Mouse (Mus musculus) liver, adult 2 months (tissue): ENCODE results near the gene Sarm1. TPM values are rescaled to one million over a fixed set of nuclear protein-coding genes. Genes with fewer than 3 reads are reported as not detected.
"Not testable (repeated sequence)": the region's sequence is repeated elsewhere in the genome, so short reads cannot be mapped to it uniquely, and the experiment has no call there.

Source experiments
- DNase-seq: peaks from one replicate; pipeline ENCODE4 v3.0.0-alpha.2; 2011; ENCODE audit warnings: low read depth, low spot score; ENCODE audit errors: extremely low read depth
- H3K27ac ChIP-seq: fragments of 200-500 bp; replicated peaks from 2 replicates; pipeline ENCODE4 v1.5.1; 2012; ENCODE audit warnings: low read depth, mild to moderate bottlenecking, control low read depth, inconsistent platforms, low read length; ENCODE audit not compliant: insufficient read depth
- H3K27me3 ChIP-seq: fragments of 200-500 bp; 2 replicates; pipeline ENCODE4 v1.6.1; 2012; ENCODE audit warnings: mild to moderate bottlenecking, moderate library complexity, low read length, inconsistent platforms; ENCODE audit not compliant: control insufficient read depth, insufficient read depth
- H3K36me3 ChIP-seq: fragments of 200-500 bp; 2 replicates; pipeline ENCODE4 v1.6.1; 2012; ENCODE audit warnings: low read length, inconsistent platforms; ENCODE audit not compliant: control insufficient read depth, insufficient read depth
- H3K4me1 ChIP-seq: fragments of 200-500 bp; 2 replicates; pipeline ENCODE4 v1.6.1; 2011; ENCODE audit warnings: low read length; ENCODE audit not compliant: control insufficient read depth, insufficient read depth
- H3K4me3 ChIP-seq: fragments of 200-500 bp; 2 replicates; pipeline ENCODE4 v1.5.1; 2011; ENCODE audit warnings: low read depth, mild to moderate bottlenecking, control low read depth, low read length, moderate library complexity; ENCODE audit not compliant: insufficient read depth
- H3K79me2 ChIP-seq: fragments of 200-500 bp; 2 replicates; pipeline ENCODE4 v1.6.1; 2012; ENCODE audit warnings: inconsistent platforms, mild to moderate bottlenecking, low read length, moderate library complexity; ENCODE audit not compliant: control insufficient read depth, insufficient read depth
- H3K9ac ChIP-seq: fragments of 200-500 bp; 2 replicates; pipeline ENCODE4 v1.6.1; 2012; ENCODE audit warnings: low read depth, mild to moderate bottlenecking, control low read depth, inconsistent platforms, low read length
- CTCF ChIP-seq: fragments of 200-500 bp; IDR thresholded peaks from 2 replicates; pipeline ENCODE4 v1.5.1; 2011; ENCODE audit warnings: low read depth, low read length, control low read depth
- POLR2A ChIP-seq: fragments of 200-500 bp; IDR thresholded peaks from 2 replicates; pipeline ENCODE4 v1.6.1; 2011; ENCODE audit warnings: low read length, control low read depth; ENCODE audit not compliant: insufficient read depth; ENCODE audit errors: extremely low read depth
- WGBS: fragments of 180-500 bp; shearing (Covaris S2); methylation state at CpG from one replicate; pipeline ENCODE4 v1.1.7; 2018; 5-methylcytosine and 5-hydroxymethylcytosine counted together
- polyA plus RNA-seq: library from polyadenylated mRNA; depleted of rRNA; stranded (reverse); fragments of >200 nt; gene quantifications from 2 replicates; pipeline ENCODE4 v1.2.3, GENCODE M21; 2012
- total RNA-seq: library from RNA; depleted of rRNA; stranded (reverse); fragments of >200 nt; gene quantifications from 2 replicates; pipeline ENCODE4 v1.2.3, GENCODE M21; 2014

The Sarm1 gene
- total and polyA plus RNA-seq, 2 experiments: 0.09 to 0.21 TPM

- Histone ChIP-seq H3K4me3 (peak within 1 kb of the TSS; percentile 86), H3K27ac (peak within 1 kb of the TSS; percentile 79), H3K4me1 (peaks cover 11% of the 10 kb centered on the region), H3K9ac (peak within 1 kb of the TSS; percentile 87), H3K36me3 (peaks cover 16% of the 10 kb centered on the region), H3K79me2 (peaks cover 15% of the 10 kb centered on the region; the same call in 1 of the 2 replicates), H3K27me3 (no peaks in the 10 kb centered on the region)
- under 1% methylated on average over 52 of the region's 52 CpGs for WGBS
- peak; percentile 98 for DNase-seq
- TF ChIP-seq CTCF: no peak
- peak; percentile 77 for TF ChIP-seq POLR2A
These were observed 38.6 kb upstream of the Sarm1 start, which contains the start of the genes Tnfaip1 and Ift20 for GRCm38 (mm10) chr11:78536080-78536689. Gene Tnfaip1 (minus strand): TSS chr11:78536332. Gene Ift20 (plus strand): TSS chr11:78536361.

- peaks cover 11% of the 10 kb centered on the region for H3K4me1 ChIP-seq
- peak overlapping the region; percentile 81 for H3K4me3 ChIP-seq
- DNase-seq: peak; percentile 75
- no peaks in the 10 kb centered on the region for H3K27me3 ChIP-seq
- H3K27ac ChIP-seq: peak overlapping the region; percentile 79
- H3K9ac ChIP-seq: peak overlapping the region; percentile 81
- TF ChIP-seq POLR2A (no peak), CTCF (no peak)
- peaks cover 15% of the 10 kb centered on the region; the same call in 1 of the 2 replicates for H3K79me2 ChIP-seq
- peaks cover 11% of the 10 kb centered on the region for H3K36me3 ChIP-seq
- WGBS: 1% methylated on average over 23 of the region's 23 CpGs
These were observed 38.0 kb upstream of the Sarm1 start for GRCm38 (mm10) chr11:78535376-78536079.

GRCm38 (mm10) chr11:78534516-78534915 is 37.0 kb upstream of the Sarm1 start:
- H3K27ac ChIP-seq: no peak overlapping the region
- H3K27me3 ChIP-seq: no peaks in the 10 kb centered on the region
- peak overlapping the region; percentile 81; the same call in 1 of the 2 replicates for H3K4me3 ChIP-seq
- 72% methylated on average over 4 of the region's 4 CpGs for WGBS
- DNase-seq: no peak
- TF ChIP-seq POLR2A (no peak), CTCF (no peak)
- peaks cover 5% of the 10 kb centered on the region; the same call in 1 of the 2 replicates for H3K36me3 ChIP-seq
- H3K4me1 ChIP-seq: peaks cover 11% of the 10 kb centered on the region
- peaks cover 15% of the 10 kb centered on the region; the same call in 1 of the 2 replicates for H3K79me2 ChIP-seq
- H3K9ac ChIP-seq: no peak overlapping the region

- H3K9ac ChIP-seq, H3K27me3 ChIP-seq, H3K4me1 ChIP-seq, DNase-seq, H3K4me3 ChIP-seq: not testable (repeated sequence)
- Histone ChIP-seq H3K79me2 (peaks cover 12% of the 10 kb centered on the region; the same call in 1 of the 2 replicates), H3K27ac (peak overlapping the region; percentile 58; the same call in 1 of the 2 replicates), H3K36me3 (peaks cover 10% of the 10 kb centered on the region; the same call in 1 of the 2 replicates)
- WGBS: 82% methylated on average over 10 of the region's 10 CpGs
These were observed 34.0 kb upstream of the Sarm1 start for GRCm38 (mm10) chr11:78531515-78531914.

GRCm38 (mm10) chr11:78531046-78531445 is 33.5 kb upstream of the Sarm1 start:
- peaks cover 10% of the 10 kb centered on the region; the same call in 1 of the 2 replicates for H3K36me3 ChIP-seq
- H3K27ac ChIP-seq: peak overlapping the region; percentile 87
- TF ChIP-seq POLR2A (no peak), CTCF (no peak)
- H3K79me2 ChIP-seq: peaks cover 12% of the 10 kb centered on the region; the same call in 1 of the 2 replicates
- no peak for DNase-seq
- peak overlapping the region; percentile 37; the same call in 1 of the 2 replicates for H3K9ac ChIP-seq
- peaks cover 3% of the 10 kb centered on the region; the same call in 1 of the 2 replicates for H3K4me1 ChIP-seq
- peak overlapping the region; percentile 8; the same call in 1 of the 2 replicates for H3K4me3 ChIP-seq
- 72% methylated on average over 6 of the region's 6 CpGs for WGBS
- no peaks in the 10 kb centered on the region for H3K27me3 ChIP-seq
